Mouse (Mus musculus) erythroblast, embryonic 14.5 days (primary cell): ENCODE data around the gene Gm10722. TPM values are rescaled to one million over a fixed set of nuclear protein-coding genes. Genes with fewer than 3 reads are reported as not detected.
"Not testable (repeated sequence)": the region's sequence is repeated elsewhere in the genome, so short reads cannot be mapped to it uniquely, and the experiment has no call there.

Experiments used
- H3K27me3 ChIP-seq: 2 replicates; pipeline ENCODE4 v1.6.1; 2012; ENCODE audit warnings: inconsistent platforms; ENCODE audit not compliant: control insufficient read depth
- H3K36me3 ChIP-seq: 2 replicates; pipeline ENCODE4 v1.6.1; 2012; ENCODE audit warnings: mild to moderate bottlenecking, inconsistent platforms; ENCODE audit not compliant: control insufficient read depth
- H3K4me1 ChIP-seq: 2 replicates; pipeline ENCODE4 v1.6.1; 2012; ENCODE audit warnings: inconsistent platforms; ENCODE audit not compliant: control insufficient read depth
- H3K4me3 ChIP-seq: replicated peaks from 2 replicates; pipeline ENCODE3; 2012; ENCODE audit warnings: moderate library complexity, mild to moderate bottlenecking, inconsistent platforms
- H3K9me3 ChIP-seq: 2 replicates; pipeline ENCODE4 v1.6.1; 2012; ENCODE audit warnings: low read length, inconsistent platforms, mixed read lengths; ENCODE audit not compliant: control insufficient read depth
- polyA plus RNA-seq: library from polyadenylated mRNA; stranded (reverse); fragments of >175 nt; gene quantifications from 2 replicates; pipeline ENCODE4 v1.2.3, GENCODE M21; 2012

Gene Gm10722
- polyA plus RNA-seq, 1 experiment, result 0.09 TPM

- not testable (repeated sequence) for H3K36me3 ChIP-seq, H3K9me3 ChIP-seq, H3K4me3 ChIP-seq, H3K27me3 ChIP-seq, H3K4me1 ChIP-seq
Observed at GRCm38 (mm10) chr9:3038161-3038560, 37.4 kb downstream of the Gm10722 start.

Other genes with a start within 250 kb of the Gm10722 start
- gene Gm11168, start 2.4 kb downstream of the Gm10722 start, polyA plus RNA-seq, result 0.28 and 1.2 TPM in 2 replicates
- gene Gm10721, start 12.2 kb downstream of the Gm10722 start, polyA plus RNA-seq, result 0.60 and 1.9 TPM in 2 replicates
- gene Gm10720, start 14.7 kb downstream of the Gm10722 start, polyA plus RNA-seq, result 0.06 and 0.16 TPM in 2 replicates
- 3.9 and 5.1 TPM in 2 replicates for gene Gm10719, start 16.5 kb downstream of the Gm10722 start, polyA plus RNA-seq
- 7.7 and 12.3 TPM in 2 replicates for gene Gm10718, start 22.6 kb downstream of the Gm10722 start, polyA plus RNA-seq
- gene Gm10717, start 24.5 kb downstream of the Gm10722 start, polyA plus RNA-seq, result 0.93 and 1.1 TPM in 2 replicates
- gene Gm17535, start 33.7 kb downstream of the Gm10722 start, polyA plus RNA-seq, result 0.08 and 0.15 TPM in 2 replicates
- gene Gm10715, start 36.0 kb downstream of the Gm10722 start, polyA plus RNA-seq, result 0.06 and 0.08 TPM in 2 replicates